Mouse (Mus musculus): ENCODE measurements at regions not wholly inside any gene's neighbourhood (a gene's known extent, or its start where the extent isn't known, plus 50 kb on each side); places are given as distances from the start of the nearest gene placed in this dataset.

GRCm38 (mm10) chr17:16101548-16101947 is 270.7 kb upstream of the Rgmb start:
- DNase-seq (ENCODE audit: low spot score), result no peak

- no peak for DNase-seq (ENCODE audit: low spot score)
Observed at GRCm38 (mm10) chr17:16092952-16093351, 262.1 kb upstream of the Rgmb start.

GRCm38 (mm10) chr17:16089619-16090280 is 258.9 kb upstream of the Rgmb start:
- no peak for DNase-seq (ENCODE audit: low spot score)

DNA sequence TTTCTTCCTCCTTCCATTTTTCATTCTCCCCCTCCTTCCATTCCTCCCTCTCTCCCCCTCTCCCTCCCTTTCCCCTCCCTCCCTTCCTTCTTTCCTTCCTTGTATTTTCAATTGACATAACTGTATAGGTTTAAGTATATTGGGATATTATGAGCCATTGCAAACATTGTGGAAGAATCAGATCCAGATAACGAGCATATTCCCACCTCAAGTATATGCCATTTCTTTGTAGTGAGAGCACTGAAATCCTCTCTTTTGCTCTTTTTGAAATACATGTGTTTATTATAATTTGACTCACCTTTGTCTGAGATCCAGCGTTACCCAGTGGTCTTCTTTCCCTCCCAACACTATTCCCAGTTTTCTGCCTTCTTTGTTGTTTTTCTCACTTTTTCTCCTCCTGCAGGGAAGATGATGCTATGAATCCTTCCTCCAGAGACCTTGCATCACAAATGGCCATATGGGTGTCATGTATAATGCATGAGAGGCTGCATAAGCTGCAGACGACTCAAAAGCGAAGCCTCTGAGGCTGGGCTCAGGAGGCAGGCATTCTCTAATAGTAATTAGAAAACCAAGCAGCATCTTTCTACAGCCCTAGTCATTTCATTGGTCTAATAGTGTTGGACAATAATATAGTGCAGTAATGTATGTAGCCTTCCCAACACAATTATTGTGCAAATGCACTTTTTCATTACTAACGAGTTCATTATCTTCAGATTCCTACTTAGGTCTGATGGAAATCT is 258.2 kb upstream of the Rgmb start:
- peak; percentile 53 for DNase-seq (ENCODE audit: low spot score)

DNA sequence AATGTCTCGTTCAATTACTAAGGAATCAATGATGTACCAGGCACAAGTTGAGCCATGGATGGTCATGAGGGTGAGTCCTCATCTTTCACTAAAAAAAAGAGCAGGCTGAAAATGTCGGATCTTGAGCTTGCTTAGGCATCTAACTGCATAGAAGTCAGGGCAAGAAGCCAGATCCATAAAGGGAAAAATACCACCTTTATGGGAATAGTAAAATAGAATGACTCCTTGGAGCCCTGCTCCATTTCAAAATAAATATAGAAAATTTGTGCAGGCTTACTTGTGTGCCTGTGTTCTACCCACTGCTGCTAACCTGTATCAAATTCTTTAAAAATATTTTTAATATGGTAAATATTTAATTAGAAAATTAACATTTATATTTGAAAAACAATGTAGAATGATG is 256.2 kb upstream of the Rgmb start:
- no peak for DNase-seq (ENCODE audit: low spot score)

DNA sequence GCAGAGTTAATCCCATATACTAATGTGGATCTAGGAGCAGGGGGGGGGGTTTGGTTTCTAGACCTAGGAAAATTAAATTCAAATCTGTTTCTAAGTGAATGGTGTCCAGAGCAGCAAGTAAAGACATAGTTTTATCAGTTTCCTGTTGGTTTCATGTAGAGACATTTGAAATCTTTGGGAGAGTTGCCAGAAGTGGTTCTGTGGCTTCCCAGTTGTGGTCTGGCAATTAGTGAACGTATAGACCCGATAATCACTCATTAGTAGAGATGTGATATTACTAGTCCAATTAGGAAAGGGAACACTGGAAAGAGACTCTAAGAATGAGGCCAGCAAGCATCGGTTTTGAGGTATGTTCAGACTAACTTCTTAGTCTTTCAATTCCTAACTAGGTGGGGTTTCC is 252.0 kb upstream of the Rgmb start:
- no peak for DNase-seq (ENCODE audit: low spot score)

DNA sequence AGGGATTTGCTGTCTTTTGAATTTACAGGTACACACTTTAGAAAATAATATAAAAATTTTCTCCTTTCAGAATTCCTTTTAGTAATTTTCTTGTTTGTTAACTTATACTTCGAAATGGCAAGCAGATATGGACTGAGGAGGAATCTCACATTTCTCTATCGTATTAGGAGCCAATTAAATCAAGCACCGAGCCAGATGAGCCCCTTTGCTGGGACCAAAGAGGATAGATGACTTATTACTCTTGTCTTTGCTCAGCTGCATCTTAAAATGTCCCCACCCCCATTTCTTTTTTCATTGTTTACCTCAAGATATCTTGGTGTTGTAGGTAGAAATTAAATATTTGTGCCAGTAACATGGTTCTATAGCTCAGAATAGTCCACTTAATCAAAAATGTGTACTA is 247.7 kb upstream of the Rgmb start:
- DNase-seq (ENCODE audit: low spot score), result no peak

DNA sequence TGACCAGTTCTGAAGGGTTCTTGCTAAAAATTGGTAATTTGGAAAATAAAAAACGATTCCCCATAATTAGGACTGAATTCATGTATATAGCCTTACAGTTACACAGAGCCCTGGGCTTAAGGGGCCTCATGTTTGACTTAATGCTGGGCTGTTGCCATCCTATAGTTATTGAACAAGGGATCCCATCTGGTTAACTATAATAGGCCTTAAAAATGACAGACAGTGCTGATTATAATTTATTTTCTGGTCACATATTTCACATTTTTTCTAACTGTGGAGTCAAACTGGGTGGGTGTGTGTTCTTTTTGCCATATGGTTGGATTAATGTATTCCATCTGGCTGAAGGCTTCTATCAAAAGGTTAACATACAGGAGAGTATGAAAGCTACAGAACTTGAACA is 238.5 kb upstream of the Rgmb start:
- no peak for DNase-seq (ENCODE audit: low spot score)

DNA sequence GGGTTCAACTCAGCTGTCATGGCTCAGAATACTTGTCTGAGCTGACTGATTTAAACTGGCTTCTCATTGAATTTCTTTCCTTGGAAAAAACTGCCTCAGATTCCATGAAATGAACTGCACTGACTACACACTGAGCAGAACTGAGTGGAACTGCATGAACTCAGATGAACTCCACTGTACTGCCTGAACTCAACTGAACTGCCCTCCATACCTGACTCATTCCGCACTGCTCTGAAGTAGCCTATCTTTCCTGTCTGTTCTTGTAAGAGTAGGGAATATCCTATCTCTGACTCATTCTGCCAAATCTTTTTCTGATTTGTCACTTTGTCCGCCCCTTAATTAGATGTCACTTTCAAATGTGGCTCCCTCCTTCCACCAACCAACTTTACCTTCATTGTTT is 237.0 kb upstream of the Rgmb start:
- DNase-seq (ENCODE audit: low spot score), result no peak

DNA sequence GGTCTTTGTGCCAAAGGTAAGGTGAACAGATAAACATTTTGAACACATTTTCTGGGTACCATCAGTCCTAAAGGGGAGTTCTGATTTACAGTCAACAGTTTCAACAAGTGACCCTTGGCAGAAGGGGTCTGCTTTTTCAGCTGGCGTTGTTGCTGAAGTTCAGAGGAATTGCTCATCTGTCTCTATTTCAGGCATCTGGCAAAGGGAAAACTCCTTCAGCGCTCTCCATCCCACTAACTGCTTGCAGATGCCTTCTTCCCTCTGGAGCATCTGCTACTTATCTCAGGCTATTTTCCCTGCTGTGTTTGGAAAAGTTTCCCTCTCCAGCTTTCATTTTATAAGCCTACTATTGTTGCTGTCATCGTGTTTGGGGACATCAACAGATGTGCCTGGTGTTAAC is 223.6 kb upstream of the Rgmb start:
- peak; percentile 86 for DNase-seq (ENCODE audit: low spot score)

DNA sequence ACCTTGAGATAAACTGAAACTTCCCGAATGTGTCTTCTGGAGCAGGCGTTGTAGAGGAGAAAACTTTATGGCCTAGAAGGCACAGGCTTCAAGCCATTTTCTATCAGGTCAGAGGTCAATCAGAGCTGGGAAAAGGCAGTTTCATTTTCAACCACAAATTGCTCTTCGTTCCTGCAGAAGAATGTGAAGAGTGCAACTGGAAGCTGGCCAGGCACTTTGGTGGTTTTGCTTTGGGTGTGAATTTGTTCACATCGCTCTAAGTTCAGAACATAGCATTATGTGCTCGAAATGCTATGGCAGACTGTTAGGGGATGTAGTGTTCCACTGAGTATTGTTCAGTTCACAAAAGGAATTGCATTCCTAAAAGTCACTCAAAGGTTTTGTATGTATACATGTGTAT is 220.9 kb upstream of the Rgmb start:
- peak; percentile 31 for DNase-seq (ENCODE audit: low spot score)

GRCm38 (mm10) chr17:16041542-16042251 is 210.9 kb upstream of the Rgmb start:
- no peak for DNase-seq (ENCODE audit: low spot score)

DNA sequence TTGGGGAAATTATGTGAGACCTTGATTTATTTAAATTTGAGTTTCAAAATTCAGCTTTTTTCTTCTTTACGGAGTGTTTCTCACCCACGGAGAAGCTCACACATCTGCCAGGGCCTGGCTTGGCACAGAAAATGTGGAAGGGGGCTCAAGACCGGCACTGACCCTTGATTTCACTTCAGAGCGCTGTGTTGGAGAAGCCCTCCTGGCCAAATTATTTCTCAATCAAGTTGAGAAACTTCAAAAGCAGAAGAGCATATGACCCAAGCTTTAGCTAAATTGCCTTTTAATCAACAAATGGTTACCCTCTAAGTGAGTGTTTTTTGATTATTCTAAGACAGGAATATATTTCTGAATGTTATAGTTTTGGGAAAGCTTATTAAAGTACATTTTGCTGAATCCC is 197.2 kb upstream of the Rgmb start:
- no peak for DNase-seq (ENCODE audit: low spot score)

- DNase-seq (ENCODE audit: low spot score), result peak; percentile 71
Observed at GRCm38 (mm10) chr17:16004871-16005575, 174.2 kb upstream of the Rgmb start.

DNA sequence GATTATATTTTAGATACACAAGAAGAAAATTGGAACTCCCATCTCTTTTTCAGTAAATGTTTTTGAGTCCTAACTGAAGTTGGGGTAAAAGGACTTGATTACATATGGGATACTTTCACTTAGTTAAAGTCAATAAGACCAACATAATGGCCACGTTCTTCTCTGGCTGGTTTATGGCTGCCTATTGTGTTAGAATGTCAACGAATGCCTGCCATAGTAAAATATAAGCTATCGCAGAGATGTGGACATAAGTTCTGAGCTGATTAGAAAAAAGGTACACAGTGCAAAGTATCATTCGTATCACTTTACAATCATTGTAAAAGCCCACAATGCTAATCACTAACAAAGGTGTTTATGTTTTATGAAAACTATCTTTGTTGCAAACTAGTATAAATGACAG is 173.2 kb upstream of the Rgmb start:
- no peak for DNase-seq (ENCODE audit: low spot score)

- DNase-seq (ENCODE audit: low spot score), result no peak
Observed at GRCm38 (mm10) chr17:15998771-15999170, 167.9 kb upstream of the Rgmb start.

GRCm38 (mm10) chr17:15997289-15997688 is 166.4 kb upstream of the Rgmb start:
- DNase-seq (ENCODE audit: low spot score), result no peak

DNA sequence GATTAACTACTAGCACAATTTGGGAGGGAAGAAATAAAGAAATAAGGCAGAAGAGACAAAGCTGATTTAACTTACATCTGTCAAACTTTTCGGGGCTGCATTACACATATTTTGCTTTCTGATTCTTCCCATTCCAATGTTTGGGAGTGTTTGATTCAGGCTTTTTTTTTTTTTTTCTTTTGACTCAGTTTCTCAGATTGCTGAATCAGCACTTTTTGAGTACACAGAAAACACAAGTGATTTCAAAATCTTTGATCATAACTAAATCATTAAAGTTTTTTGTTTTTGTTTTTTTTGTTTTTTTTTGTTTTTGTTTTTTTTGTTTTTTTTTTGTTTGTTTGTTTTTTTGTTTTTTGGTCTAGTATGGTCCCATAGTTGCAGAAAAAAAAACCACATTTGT is 164.7 kb upstream of the Rgmb start:
- no peak for DNase-seq (ENCODE audit: low spot score)

DNA sequence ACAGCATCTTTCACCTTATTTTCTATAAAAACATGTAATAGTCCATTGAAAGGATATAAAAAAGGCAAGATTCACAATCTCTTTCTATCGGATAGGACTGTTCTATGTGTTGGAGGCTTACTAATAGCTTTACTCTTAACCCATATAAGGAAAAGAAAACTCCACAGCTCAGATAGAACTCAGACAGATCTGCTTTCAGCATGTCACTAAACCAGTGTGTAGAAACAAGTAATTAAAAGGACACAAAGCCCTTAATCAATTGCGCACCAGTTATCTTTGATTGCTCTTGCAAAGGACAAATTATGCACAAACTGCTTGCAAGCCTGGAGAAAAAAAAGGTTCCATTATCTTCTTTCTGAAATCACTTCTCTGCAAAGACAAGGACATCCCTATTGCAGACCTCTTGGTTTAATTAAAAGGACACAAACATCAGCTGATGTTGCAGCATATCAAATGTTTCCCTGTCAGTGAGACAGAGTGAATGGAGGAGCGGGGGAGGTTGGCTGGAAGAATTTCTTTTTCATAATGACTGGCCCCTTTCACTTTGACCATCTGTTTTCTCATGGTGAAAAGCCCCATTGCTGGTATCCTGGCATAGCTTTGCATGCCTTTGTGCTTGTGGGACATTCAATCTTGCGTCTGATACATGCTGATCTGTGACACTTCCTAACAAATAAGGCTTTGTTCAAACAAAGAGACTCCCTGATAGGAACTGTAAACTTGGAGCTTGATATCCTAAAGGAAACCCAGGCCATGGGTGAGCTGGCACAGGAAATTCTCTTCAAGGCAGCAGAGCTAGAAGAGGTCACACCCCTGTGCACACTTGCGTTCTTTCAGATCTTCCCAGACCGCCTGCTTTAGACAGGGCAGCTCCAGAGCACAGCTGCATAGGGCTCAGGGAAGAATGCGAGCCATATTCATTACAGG is 162.8 kb upstream of the Rgmb start:
- DNase-seq (ENCODE audit: low spot score), result peak; percentile 83

DNA sequence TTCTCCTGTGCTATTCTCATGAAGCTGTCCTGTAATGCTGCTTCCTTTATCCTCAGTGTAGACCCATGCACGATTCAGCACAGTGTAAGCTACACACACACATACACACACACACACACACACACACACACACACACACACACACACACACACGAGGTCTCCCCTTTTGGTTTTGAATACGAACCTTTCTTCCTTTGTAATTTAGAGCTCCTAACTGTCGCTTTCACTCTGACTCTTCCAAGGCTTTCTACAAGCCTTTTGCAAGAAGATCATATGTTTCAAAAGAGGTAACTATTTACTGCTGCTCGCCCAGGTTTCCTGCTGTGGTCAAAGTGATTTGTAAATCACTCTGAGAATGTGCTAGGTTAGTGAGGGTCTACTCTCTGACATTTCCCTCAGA is 161.1 kb upstream of the Rgmb start:
- no peak for DNase-seq (ENCODE audit: low spot score)

GRCm38 (mm10) chr17:15990303-15990702 is 159.5 kb upstream of the Rgmb start:
- peak; percentile 65 for DNase-seq (ENCODE audit: low spot score)

DNA sequence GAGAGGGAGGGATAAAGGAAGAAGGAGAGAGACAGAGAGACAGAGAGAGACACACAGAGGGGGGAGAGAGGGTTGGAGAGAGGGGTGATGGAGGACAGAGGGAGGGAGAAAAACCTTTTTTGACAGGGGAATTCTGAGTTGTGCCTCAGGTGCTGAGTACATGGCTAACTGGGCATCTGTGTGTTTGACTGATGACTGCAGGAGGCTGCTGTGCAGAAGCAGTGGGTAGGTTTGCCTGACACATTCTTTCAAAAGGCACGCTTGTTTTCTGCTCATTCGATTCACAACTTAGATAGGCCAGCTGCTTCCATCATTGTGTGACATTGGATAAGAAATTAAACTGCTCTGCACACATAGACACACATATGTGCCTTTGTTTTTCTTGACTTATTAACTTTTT is 150.7 kb upstream of the Rgmb start:
- no peak for DNase-seq (ENCODE audit: low spot score)
